Mouse (Mus musculus): ENCODE measurements around the gene Supt20. TPM values are rescaled to one million over a fixed set of nuclear protein-coding genes. Genes with fewer than 3 reads are reported as not detected.
A peak's percentile ranks its signal among the peaks of the same experiment; 100 is the strongest.
"Not testable (repeated sequence)": the region's sequence is repeated elsewhere in the genome, so short reads cannot be mapped to it uniquely, and the experiment has no call there.

Gene Supt20
- polyA plus RNA-seq, 1 experiment from 2014 or later = 97.1 TPM

DNA sequence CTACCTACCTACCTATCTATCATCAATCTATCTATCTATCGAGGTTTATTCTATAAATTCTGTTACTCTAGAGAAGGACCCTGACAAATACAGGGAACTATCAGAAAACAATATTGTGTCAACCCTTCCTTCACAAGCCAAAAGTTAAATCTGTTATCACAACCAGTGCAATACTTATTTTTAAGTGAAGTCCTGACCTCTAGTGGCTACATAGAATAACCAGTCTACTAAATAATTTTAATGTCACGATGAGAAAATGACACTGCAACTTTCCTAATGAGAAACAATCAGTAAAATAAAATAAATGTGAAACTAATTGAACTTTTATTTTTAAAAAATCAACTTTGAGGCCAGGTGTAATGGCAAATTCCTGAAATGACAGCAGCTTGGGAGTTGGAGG is 3.5 kb upstream of the Supt20 start:
- 31% methylated on average over 2 of the region's 2 CpGs for WGBS
- Histone ChIP-seq H3K4me3 (ENCODE audit: low read length) (no peak overlapping the region), H3K9ac (ENCODE audit: low read length) (no peak overlapping the region), H3K9me3 (ENCODE audit: control insufficient read depth, low read length) (no peaks in the 10 kb centered on the region), H3K36me3 (ENCODE audit: control insufficient read depth, insufficient read depth, low read length) (no peaks in the 10 kb centered on the region), H3K27me3 (ENCODE audit: control insufficient read depth, insufficient read depth, low read depth, low read length) (no peaks in the 10 kb centered on the region), H3K4me2 (ENCODE audit: low read depth, low read length) (no peak overlapping the region), H3K27ac (ENCODE audit: low read length) (no peak overlapping the region), H3K4me1 (replicated peaks; ENCODE audit: control insufficient read depth, insufficient read depth, low read length) (no peaks in the 10 kb centered on the region)
- no peak for ATAC-seq (ENCODE audit: low read depth)

GRCm38 (mm10) chr3:54693056-54693415 is 429 bp downstream of the Supt20 start:
- Histone ChIP-seq H3K27ac (ENCODE audit: low read length) (peak overlapping the region; percentile 92), H3K9ac (ENCODE audit: low read length) (peak overlapping the region; percentile 85), H3K36me3 (ENCODE audit: control insufficient read depth, insufficient read depth, low read length) (peaks cover 8% of the 10 kb centered on the region; the same call in 1 of the 2 replicates), H3K4me2 (ENCODE audit: low read depth, low read length) (peak overlapping the region; percentile 61), H3K4me3 (ENCODE audit: low read length) (peak overlapping the region; percentile 84), H3K27me3 (ENCODE audit: control insufficient read depth, insufficient read depth, low read depth, low read length) (no peaks in the 10 kb centered on the region), H3K4me1 (replicated peaks; ENCODE audit: control insufficient read depth, insufficient read depth, low read length) (peaks cover 6% of the 10 kb centered on the region; the same call in 1 of the 2 replicates), H3K9me3 (ENCODE audit: control insufficient read depth, low read length) (no peaks in the 10 kb centered on the region)
- ATAC-seq (ENCODE audit: low read depth) = peak; percentile 3; the same call in 1 of the 2 replicates
- under 1% methylated on average over 8 of the region's 8 CpGs for WGBS

- no peak overlapping the region for H3K4me2 ChIP-seq (ENCODE audit: low read depth, low read length)
- H3K4me1 ChIP-seq (replicated peaks; ENCODE audit: control insufficient read depth, insufficient read depth, low read length) = no peaks in the 10 kb centered on the region
- H3K9me3 ChIP-seq (ENCODE audit: control insufficient read depth, low read length) = no peaks in the 10 kb centered on the region
- no peak overlapping the region for H3K27ac ChIP-seq (ENCODE audit: low read length)
- no peak for ATAC-seq (ENCODE audit: low read depth)
- H3K36me3 ChIP-seq (ENCODE audit: control insufficient read depth, insufficient read depth, low read length) = peaks cover 36% of the 10 kb centered on the region
- H3K9ac ChIP-seq (ENCODE audit: low read length) = no peak overlapping the region
- WGBS = 68% methylated on average over 5 of the region's 5 CpGs
- H3K27me3 ChIP-seq (ENCODE audit: control insufficient read depth, insufficient read depth, low read depth, low read length) = no peaks in the 10 kb centered on the region
- H3K4me3 ChIP-seq (ENCODE audit: low read length) = no peak overlapping the region
Observed at GRCm38 (mm10) chr3:54699759-54700301, 7.2 kb downstream of the Supt20 start.

DNA sequence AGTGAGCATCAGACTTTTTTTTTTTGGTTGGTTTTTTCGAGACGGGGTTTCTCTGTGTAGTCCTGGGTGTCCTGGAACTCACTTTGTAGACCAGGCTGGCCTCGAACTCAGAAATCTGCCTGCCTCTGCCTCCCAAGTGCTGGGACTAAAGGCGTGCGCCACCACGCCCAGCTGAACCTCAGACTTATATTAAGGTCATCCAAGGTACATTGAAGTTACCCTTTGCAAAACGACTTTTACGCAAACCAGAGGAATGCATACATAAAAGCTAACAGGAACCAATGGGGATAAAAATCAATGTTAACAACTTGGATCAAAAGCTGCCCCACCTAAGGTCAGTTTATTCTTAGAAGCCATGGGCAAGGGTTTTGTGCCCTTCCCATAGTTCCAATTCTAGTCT is 11.5 kb downstream of the Supt20 start:
- not testable (repeated sequence) for H3K4me1 ChIP-seq (replicated peaks; ENCODE audit: control insufficient read depth, insufficient read depth, low read length); H3K4me2 ChIP-seq (ENCODE audit: low read depth, low read length); H3K4me3 ChIP-seq (ENCODE audit: low read length); H3K9me3 ChIP-seq (ENCODE audit: control insufficient read depth, low read length); ATAC-seq (ENCODE audit: low read depth); H3K9ac ChIP-seq (ENCODE audit: low read length); H3K27me3 ChIP-seq (ENCODE audit: control insufficient read depth, insufficient read depth, low read depth, low read length); H3K27ac ChIP-seq (ENCODE audit: low read length)
- H3K36me3 ChIP-seq (ENCODE audit: control insufficient read depth, insufficient read depth, low read length) = peaks cover 37% of the 10 kb centered on the region
- WGBS = 94% methylated on average over 8 of the region's 8 CpGs

GRCm38 (mm10) chr3:54708972-54709371 is 16.4 kb downstream of the Supt20 start:
- H3K4me3 ChIP-seq (ENCODE audit: low read length) = no peak overlapping the region
- H3K27me3 ChIP-seq (ENCODE audit: control insufficient read depth, insufficient read depth, low read depth, low read length) = no peaks in the 10 kb centered on the region
- 72% methylated on average over 9 of the region's 9 CpGs for WGBS
- no peaks in the 10 kb centered on the region for H3K9me3 ChIP-seq (ENCODE audit: control insufficient read depth, low read length)
- H3K9ac ChIP-seq (ENCODE audit: low read length) = no peak overlapping the region
- no peaks in the 10 kb centered on the region for H3K4me1 ChIP-seq (replicated peaks; ENCODE audit: control insufficient read depth, insufficient read depth, low read length)
- H3K36me3 ChIP-seq (ENCODE audit: control insufficient read depth, insufficient read depth, low read length) = peaks cover 37% of the 10 kb centered on the region
- no peak overlapping the region for H3K27ac ChIP-seq (ENCODE audit: low read length)
- no peak for ATAC-seq (ENCODE audit: low read depth)
- no peak overlapping the region for H3K4me2 ChIP-seq (ENCODE audit: low read depth, low read length)

- no peak within 1 kb of the TSS for H3K9ac ChIP-seq (ENCODE audit: low read length)
- H3K27ac ChIP-seq (ENCODE audit: low read length) = no peak within 1 kb of the TSS
- ATAC-seq (ENCODE audit: low read depth) = no peak
- no peaks in the 10 kb centered on the region for H3K4me1 ChIP-seq (replicated peaks; ENCODE audit: control insufficient read depth, insufficient read depth, low read length)
- WGBS = 89% methylated on average over 6 of the region's 6 CpGs
- H3K36me3 ChIP-seq (ENCODE audit: control insufficient read depth, insufficient read depth, low read length) = peaks cover 49% of the 10 kb centered on the region
- no peaks in the 10 kb centered on the region for H3K9me3 ChIP-seq (ENCODE audit: control insufficient read depth, low read length)
- H3K27me3 ChIP-seq (ENCODE audit: control insufficient read depth, insufficient read depth, low read depth, low read length) = no peaks in the 10 kb centered on the region
- no peak within 1 kb of the TSS for H3K4me3 ChIP-seq (ENCODE audit: low read length)
- no peak within 1 kb of the TSS for H3K4me2 ChIP-seq (ENCODE audit: low read depth, low read length)
Observed at GRCm38 (mm10) chr3:54714253-54714652, 21.6 kb downstream of the Supt20 start, which contains the start of gene Gm21958. Gene Gm21958, minus strand, starts transcription at chr3:54714353.

DNA sequence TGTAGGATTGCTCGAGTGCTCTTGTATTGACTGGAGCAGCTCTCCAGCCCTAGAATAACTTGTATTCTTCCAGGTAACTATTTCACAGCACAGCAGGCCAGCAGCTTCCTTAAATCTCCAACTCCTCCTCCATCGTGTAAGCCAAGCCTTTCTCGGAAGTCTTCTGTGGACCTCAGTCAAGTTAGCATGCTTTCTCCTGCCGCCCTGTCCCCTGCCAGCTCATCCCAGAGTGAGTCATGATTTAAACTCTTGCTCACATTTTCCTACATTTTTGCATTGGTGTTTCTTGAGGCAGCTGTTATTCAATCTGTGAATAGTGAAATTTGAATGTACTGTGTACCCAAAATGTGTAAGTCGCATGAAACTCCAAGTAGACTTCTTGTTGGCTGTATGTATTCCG is 22.9 kb downstream of the Supt20 start:
- peaks cover 42% of the 10 kb centered on the region for H3K36me3 ChIP-seq (ENCODE audit: control insufficient read depth, insufficient read depth, low read length)
- no peak overlapping the region for H3K27ac ChIP-seq (ENCODE audit: low read length)
- no peak overlapping the region for H3K4me2 ChIP-seq (ENCODE audit: low read depth, low read length)
- H3K4me1 ChIP-seq (replicated peaks; ENCODE audit: control insufficient read depth, insufficient read depth, low read length) = no peaks in the 10 kb centered on the region
- no peaks in the 10 kb centered on the region for H3K27me3 ChIP-seq (ENCODE audit: control insufficient read depth, insufficient read depth, low read depth, low read length)
- no peak for ATAC-seq (ENCODE audit: low read depth)
- H3K9me3 ChIP-seq (ENCODE audit: control insufficient read depth, low read length) = no peaks in the 10 kb centered on the region
- no peak overlapping the region for H3K9ac ChIP-seq (ENCODE audit: low read length)
- WGBS = 91% methylated on average over 6 of the region's 6 CpGs
- no peak overlapping the region for H3K4me3 ChIP-seq (ENCODE audit: low read length)

DNA sequence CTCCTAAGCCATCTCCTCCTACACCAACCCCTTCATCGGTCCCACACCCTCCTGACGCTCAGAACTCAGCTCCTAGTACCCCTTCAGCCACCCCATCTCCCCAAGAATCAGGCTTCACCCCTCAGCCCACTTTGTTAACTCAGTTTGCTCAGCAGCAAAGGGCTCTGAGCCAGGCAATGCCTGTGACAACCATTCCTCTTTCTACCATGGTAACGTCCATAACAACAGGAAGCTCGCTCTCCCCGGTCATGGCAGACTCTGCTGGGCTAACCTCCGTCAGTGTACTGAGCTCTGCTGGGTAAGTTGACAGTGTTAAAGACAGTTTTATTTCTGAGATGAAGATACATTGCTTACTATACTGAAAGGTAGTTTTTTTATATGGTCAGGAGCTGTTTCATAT is 24.7 kb downstream of the Supt20 start:
- Histone ChIP-seq H3K27ac (ENCODE audit: low read length) (no peak overlapping the region), H3K36me3 (ENCODE audit: control insufficient read depth, insufficient read depth, low read length) (peaks cover 40% of the 10 kb centered on the region), H3K4me3 (ENCODE audit: low read length) (no peak overlapping the region), H3K9ac (ENCODE audit: low read length) (no peak overlapping the region), H3K4me2 (ENCODE audit: low read depth, low read length) (no peak overlapping the region), H3K4me1 (replicated peaks; ENCODE audit: control insufficient read depth, insufficient read depth, low read length) (no peaks in the 10 kb centered on the region), H3K27me3 (ENCODE audit: control insufficient read depth, insufficient read depth, low read depth, low read length) (no peaks in the 10 kb centered on the region), H3K9me3 (ENCODE audit: control insufficient read depth, low read length) (no peaks in the 10 kb centered on the region)
- no peak for ATAC-seq (ENCODE audit: low read depth)
- 77% methylated on average over 6 of the region's 6 CpGs for WGBS

- peaks cover 42% of the 10 kb centered on the region for H3K36me3 ChIP-seq (ENCODE audit: control insufficient read depth, insufficient read depth, low read length)
- H3K4me1 ChIP-seq (replicated peaks; ENCODE audit: control insufficient read depth, insufficient read depth, low read length) = no peaks in the 10 kb centered on the region
- H3K4me3 ChIP-seq (ENCODE audit: low read length) = no peak overlapping the region
- no peak for ATAC-seq (ENCODE audit: low read depth)
- H3K27ac ChIP-seq (ENCODE audit: low read length) = no peak overlapping the region
- no peak overlapping the region for H3K4me2 ChIP-seq (ENCODE audit: low read depth, low read length)
- no peaks in the 10 kb centered on the region for H3K9me3 ChIP-seq (ENCODE audit: control insufficient read depth, low read length)
- H3K9ac ChIP-seq (ENCODE audit: low read length) = no peak overlapping the region
- 67% methylated on average over 3 of the region's 3 CpGs for WGBS
- H3K27me3 ChIP-seq (ENCODE audit: control insufficient read depth, insufficient read depth, low read depth, low read length) = no peaks in the 10 kb centered on the region
Observed at GRCm38 (mm10) chr3:54718947-54719346, 26.3 kb downstream of the Supt20 start.

All from lung, embryonic 16.5 days (tissue).